Mouse (Mus musculus) stomach, postnatal 0 days (tissue): ENCODE results near the gene Cdca5.
"Not testable (repeated sequence)": the region's sequence is repeated elsewhere in the genome, so short reads cannot be mapped to it uniquely, and the experiment has no call there.

Experiments
- CTCF ChIP-seq: IDR thresholded peaks from 2 replicates; pipeline ENCODE4 v1.5.1; 2016; ENCODE audit warnings: antibody characterized with exemption, low read depth, mild to moderate bottlenecking, moderate library complexity
- EP300 ChIP-seq: optimal IDR thresholded peaks from 2 replicates; pipeline ENCODE3; 2016; ENCODE audit warnings: antibody characterized with exemption

DNA sequence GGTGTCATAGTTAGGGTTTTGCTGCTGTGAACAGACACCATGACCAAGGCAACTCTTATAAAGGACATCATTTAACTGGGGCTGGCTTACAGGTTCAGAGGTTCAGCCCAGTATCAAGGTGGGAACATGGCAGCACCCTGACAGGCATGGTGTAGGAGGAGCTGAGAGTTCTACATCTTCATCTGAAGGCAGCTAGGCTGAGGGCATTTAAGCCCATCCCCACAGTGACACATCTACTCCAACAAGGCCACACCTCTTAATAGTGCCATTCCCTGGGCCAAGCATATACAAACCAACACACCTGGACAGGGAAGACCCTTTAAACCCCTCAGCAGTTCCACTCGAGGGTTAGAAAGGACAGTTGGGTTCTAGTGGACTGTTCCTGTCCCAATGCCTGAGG lies 48.4 kb downstream of the Cdca5 start:
- TF ChIP-seq CTCF, EP300: not testable (repeated sequence)
